Mouse (Mus musculus): ENCODE data around the gene Nemp1. TPM values are rescaled to one million over a fixed set of nuclear protein-coding genes. Genes with fewer than 3 reads are reported as not detected.

Nemp1 gene
- polyA plus RNA-seq (2012; rRNA removed): 8.3 and 9.1 TPM in 2 replicates

DNA sequence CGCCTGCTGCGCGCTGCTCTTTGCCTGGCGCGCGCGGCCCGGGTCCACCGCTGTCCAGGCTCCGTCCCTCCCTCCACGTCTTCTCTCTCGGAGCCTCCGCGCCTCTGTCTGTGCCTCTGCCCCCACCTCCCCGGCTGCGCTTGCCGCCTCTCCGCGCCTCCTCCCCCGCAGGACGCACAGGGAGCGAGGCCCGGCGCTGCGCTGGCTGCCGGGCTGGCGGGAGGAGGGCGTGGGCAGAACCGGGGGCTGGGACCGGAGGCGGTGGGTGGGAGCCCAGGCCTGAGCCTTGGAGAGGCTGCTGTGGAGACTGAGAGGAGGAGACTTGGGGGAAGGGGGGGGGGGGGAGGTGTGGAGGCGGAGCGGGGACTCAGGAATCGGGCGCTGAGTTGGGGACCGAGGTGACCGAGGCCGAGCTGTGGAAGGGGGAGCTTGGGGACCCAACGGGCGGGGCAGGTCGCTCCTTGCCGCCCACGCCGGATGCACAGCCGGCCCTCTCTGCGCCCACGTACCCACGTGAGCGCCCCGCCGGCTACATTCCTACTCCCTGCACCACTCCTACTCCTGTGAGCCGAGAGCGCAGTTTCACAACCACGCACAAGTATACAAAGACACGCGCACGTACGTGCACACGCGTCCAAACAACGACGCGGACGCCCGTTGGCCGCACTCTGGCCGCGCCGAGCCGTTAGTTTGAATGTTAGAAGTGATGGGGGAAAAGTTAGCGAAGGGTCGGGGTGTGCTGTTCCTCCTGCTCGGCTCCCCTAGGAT, at the start of gene Nemp1:
Gene Nemp1, plus strand, starts transcription at position 401 of the 768 bp plus-strand sequence.
- DNase-seq (ENCODE audit: low spot score): peak; percentile 87

DNA sequence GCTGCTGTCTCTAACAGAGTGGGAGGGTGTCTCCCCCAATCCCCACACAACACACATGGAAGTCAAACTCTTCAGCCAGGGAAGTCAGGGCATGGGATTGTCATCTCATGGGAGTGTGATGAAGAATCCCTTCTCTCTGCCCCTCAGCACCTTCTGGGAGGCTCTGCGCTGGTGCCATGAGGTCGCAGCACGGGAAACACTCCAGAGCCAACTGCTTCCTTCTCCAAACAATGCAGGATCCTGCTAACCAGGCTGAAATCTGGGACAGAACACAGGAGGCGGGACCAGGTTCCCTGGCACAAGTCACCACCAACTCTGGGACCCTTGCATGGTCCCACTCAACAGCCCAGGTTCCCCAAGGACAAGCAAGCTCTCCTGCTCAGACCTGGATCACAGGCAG, 49.4 kb upstream of the Nemp1 start:
- no peak for DNase-seq (ENCODE audit: low spot score)

DNA sequence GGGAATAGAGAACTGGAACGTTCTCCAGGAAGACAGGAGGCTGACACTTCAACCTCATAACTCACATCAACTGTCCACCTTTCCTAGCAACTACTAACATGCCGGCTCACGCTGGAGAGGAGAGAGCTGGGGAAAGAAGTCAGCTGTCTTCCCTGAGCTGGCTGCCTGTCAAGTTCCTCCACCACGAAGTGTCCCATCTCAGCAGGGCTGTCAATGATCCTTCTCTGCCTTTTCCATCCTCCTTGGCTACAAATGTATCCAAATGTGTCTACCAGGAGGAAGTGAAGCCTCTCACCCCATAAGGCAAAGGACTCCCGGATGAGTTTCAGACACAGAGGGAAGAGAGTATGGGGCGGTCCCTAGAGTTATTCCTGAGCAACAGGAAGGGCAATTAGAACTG, 48.5 kb upstream of the Nemp1 start:
- no peak for DNase-seq (ENCODE audit: low spot score)

DNA sequence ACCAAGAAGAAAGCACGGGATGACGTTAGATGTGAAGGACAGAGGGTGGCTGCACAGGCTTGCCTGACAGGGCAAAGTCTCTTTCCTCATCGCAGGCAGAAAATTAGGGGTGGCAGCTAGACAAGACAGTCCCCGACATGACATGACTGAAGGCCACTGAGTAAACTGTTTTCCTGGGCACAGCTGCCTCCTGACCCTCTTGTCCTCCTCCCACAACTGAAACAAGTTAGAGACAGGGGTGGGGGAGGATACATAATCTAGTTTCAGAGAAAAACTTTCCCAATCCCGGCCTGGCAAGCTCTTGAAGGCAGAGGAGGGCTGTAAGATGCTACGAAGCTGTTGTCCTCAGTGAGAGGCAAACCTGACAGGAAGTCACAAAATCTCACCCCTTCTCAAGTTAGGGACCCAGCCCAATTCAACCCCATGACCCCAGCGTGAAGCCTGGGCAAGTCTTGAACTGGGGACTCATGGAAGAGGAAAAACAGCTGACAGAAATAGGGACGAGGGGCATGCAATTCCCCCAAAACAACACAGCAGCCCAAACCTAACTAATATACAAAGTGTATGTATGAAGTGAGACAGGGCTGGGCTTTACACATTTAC, 47.5 kb upstream of the Nemp1 start:
- no peak for DNase-seq (ENCODE audit: low spot score)

DNA sequence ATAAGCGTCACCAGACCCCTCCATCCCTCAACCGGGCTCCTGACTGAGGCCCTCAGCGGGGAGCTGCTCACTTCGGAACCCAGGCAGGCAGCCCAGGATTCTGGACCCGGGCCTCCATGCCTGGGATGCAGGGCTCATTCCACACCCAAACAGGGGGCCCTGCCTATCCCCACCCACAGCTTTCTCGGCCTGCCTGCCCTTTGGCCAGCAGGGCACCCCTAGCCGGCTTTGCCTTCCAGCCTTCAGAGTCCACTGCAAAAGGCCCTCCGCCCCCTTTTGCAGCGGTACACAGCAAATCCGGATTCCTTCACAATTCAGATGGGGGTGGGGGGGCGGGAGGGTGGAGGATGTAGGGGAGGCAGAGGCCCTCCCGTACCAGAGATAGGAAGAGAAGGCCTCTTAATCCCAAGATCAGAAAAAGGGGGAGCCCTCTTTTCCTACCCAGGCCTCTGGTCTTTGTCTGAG, 46.7 kb upstream of the Nemp1 start:
- no peak for DNase-seq (ENCODE audit: low spot score)

DNA sequence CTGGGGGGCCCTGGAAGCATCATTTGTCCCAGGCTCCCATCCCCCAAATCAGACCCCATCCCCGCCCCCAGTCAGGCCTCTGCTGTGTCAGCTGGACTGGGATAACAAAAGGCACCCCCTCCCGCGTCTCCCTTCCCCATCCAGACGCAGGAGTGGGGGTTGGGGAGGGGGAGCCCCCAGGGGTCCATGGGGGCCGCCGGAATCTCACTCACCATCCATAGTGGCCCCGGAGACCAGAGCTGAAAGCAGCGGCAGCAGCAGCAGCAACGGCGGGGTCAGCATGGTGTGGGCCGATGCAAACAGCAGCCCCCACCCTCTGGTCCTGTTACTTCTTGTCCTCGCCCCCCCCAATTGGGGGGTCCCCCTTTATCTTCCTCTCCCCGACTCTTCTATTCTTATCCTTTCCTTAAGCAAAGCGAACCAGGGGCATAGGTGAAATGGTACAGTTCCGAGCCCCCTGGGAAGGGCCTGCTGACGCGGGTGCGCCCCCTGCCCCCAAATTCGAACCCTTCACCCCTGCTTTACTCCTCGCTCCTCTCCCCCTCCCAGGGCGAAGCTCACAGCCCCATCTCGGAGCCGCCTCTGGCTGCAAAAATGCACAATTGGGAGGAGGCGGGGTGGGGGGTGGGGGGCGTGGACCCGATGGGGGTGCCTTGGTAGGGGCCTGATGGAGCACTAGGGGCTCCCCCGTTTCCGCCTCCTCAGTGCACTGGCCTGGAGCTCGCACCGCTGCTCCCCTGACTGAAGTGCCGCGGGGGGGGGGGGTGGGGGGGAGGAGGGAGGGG, 46.1 kb upstream of the Nemp1 start, which contains the start of gene Lrp1:
Gene Lrp1, minus strand, starts transcription at position 743 of the 785 bp plus-strand sequence.
- DNase-seq (ENCODE audit: low spot score): no peak

DNA sequence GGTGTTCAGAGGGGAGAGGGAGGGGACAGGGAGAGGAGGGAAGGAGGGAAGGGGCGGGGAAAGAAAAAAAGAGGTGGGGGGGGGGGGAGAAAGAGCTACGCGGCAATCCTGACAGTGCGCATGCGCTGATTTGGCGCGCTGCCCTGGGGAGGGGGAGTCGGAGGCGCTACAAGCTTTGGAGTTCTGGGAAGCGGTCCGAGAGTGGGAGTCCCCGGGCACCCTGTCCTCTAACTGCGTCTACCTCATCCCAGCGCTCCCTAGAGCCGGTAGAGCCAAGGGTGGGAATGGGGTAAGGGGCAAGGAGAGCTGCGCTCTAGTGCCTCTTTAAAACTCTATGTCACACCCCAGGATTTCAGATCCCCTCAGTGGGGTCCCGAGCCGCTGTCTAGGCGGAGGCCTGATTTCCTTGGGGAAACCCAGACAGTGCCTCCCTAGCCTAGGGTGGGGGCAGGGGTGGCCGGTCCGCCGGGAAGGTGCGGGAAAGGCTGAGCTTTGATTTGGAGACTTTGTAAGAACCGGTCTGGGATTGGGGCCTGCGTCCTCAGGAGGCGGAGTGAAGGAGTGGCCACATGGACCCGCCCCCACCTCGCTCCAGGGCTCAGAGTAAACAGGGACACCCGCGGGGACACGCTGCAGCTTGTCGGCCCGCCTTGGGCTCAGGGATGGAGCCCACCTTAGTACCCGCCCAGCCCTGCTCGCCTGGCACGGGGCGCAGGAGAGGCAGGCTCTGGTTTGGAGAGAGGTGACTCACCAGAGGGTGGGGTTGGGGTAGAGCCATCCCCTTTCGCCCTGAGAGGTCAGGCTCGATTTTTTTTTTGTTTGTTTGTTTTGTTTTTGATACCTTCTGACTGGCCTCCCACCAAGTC, 45.3 kb upstream of the Nemp1 start:
- peak; percentile 87 for DNase-seq (ENCODE audit: low spot score)

DNA sequence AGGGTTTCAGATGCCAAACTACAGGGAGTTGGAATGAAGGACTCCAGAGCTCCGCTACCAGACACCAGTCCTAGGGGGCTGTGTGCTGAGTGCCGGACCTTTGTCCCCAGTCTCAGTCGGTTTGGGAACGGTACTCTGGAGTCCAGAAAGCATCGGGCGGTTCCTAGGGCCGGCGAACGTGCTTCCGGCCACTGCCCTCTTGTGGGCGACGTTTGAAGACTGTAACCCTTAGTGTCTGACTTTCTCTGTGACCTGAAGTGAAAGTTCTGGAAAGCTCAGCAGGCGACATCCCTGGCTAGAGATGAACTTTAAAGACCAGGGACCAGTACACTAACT, 44.7 kb upstream of the Nemp1 start:
- peak; percentile 70 for DNase-seq (ENCODE audit: low spot score)

DNA sequence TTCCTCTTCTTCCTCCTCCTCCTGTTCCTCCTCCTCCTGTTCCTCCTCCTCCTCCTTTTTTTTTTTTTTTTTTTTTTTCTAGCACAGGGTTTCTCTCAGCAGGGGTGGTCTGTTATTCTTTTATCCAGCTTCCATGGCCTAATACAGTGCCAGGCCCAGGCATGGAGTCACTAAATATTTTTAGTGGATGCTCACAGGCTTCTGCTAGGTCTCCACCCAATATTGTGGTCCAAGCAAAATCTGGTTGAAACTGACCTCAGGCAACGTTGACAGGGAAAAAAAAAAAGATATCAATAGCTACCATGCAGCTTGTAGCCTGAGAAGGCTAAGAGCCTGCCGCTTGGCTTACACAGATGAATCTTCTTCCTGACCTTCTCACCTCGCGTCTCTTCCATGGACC, 44.0 kb upstream of the Nemp1 start:
- DNase-seq (ENCODE audit: low spot score): no peak

DNA sequence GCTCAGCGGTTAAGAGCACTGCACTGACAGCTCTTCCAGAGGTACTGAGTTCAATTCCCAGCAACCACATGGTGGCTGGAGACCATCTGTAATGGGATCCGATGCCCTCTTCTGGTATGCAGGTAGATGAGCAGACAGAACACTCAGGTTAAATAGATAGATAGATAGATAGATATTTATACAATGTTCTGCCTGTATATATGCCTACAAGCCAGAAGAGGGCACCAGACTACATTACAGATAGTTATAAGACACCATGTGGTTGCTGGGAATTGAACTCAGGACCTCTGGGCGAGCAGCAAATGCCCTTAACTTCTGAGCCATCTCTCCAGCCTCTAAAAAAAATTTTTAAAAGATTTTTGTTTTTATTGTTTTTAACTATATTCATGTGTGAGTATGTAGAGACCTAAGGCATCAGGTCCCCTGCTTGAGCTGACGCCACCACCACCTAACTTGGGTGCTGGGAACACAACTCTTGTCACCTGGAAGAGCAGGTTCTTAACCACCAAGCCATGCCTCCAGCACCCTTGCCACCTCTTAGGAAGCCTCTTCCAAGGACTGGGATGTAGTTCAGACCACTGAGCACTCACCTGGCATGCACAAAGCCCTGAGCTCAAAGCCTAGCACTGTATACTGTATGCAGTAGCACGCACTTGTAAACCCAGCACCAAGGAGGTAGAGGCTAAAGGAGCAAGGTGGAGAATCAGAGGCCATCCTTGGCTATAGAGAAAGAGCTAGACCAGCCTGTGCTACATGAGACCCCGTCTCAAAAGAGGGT, 43.1 kb upstream of the Nemp1 start:
- no peak for DNase-seq (ENCODE audit: low spot score)

DNA sequence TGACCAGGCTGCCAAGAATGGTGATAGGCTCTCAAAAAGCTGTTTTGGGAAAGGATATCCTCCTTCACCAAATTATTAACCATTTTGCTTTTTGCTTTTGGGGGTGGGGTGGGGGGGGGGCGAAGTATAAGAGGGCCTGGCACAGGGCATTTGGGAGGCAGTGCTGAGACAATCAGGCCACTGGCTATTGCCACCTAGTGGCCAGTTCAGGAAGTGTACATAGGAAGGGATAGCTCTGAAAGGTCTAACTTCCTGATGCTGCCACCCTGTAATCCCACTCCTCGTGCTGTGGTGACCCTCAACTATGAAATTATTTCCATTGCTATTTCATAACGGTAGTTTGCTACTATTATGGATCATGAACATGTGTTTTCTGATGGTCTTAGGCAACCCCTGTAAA, 40.3 kb upstream of the Nemp1 start:
- no peak for DNase-seq (ENCODE audit: low spot score)

DNA sequence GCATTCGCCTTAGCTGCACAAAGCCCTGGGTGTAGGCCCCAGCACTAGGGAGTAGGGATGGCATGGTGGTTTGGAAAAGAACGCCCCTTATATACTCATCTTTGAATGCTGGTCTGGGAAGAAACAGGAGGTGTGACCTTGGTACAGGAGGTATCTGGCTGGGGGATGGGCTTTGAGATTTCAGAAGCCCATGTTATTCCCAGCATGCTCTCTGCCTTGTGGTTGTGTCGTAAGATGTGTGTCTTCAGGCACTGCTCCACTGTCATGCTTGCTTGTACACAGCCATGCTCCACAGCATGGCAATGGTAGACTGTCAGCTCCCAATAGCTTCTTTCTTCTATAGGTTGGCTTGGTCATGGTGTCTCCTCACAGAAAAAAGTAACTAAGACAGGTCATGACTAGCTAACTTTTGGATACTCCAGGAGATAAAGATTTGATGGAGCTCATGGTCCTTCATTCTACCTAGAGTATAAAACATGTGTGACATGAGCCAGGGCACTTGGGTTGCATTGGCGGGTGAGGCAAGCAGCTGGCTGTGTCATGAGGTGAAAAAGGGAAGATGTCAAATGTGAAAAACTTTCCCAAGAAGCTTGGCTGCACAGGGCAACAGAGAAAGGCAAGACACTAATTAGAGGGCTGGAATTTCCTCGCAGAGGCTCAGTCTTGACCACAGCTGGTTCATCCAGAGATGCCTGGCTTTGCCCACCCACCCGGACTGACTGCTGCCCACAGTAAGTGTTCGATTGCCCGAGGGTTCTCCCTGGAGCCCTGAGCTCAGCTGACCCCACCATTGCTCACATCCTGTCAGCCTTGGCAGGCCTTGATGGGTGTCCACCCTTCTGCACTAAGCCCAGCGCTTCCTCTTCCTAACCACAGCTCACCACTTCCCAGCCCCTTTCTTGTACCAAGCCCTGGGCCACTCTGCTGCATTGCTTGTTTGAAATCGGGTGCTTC, 35.2 kb upstream of the Nemp1 start:
- DNase-seq (ENCODE audit: low spot score): no peak

DNA sequence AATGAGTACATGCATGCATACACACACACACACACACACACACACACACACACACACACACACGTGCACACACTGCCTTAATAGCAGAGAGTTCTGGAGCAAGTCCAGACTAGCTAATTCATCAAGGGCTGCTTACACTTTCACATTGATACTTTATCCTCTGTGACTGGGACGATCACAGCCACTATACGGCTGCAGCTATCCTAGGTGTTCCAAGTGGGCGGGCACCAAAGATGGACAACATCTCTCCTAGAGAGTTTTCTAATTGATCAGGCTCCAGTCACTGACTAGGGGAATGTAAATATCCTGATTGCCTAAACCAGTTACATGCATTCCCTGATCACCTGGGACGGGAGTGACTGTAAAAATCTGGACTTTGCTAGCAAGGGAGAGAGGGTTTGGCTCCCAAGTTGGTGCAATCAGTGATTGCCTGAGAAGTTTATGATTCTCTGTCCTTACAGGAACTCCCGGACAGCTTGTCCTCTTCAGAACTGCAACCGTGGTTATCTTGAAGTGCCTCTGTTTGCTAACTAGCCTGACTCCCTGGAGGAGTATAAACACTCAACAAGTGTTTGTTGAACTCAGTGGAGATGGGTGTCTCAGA, 33.9 kb upstream of the Nemp1 start:
- no peak for DNase-seq (ENCODE audit: low spot score)

DNA sequence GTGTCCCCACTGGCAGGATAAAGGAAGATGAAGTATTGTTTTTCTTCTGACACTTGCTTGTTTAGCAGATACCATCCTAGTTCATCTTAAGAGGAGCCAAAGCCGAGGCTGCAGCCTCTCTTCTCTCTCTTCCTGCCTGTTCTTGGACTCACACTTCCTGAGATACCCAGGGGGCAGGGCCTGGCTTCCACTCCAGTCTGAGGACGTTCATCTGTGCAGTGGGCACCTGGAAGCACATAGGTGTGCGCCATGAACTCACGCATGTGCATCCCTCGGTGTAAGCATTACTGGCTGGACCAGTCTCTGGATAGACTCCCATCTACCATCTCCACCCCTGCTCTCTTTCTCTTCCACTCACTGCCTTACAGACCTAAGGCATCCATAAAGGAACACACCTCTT, 26.3 kb upstream of the Nemp1 start:
- DNase-seq (ENCODE audit: low spot score): no peak

DNA sequence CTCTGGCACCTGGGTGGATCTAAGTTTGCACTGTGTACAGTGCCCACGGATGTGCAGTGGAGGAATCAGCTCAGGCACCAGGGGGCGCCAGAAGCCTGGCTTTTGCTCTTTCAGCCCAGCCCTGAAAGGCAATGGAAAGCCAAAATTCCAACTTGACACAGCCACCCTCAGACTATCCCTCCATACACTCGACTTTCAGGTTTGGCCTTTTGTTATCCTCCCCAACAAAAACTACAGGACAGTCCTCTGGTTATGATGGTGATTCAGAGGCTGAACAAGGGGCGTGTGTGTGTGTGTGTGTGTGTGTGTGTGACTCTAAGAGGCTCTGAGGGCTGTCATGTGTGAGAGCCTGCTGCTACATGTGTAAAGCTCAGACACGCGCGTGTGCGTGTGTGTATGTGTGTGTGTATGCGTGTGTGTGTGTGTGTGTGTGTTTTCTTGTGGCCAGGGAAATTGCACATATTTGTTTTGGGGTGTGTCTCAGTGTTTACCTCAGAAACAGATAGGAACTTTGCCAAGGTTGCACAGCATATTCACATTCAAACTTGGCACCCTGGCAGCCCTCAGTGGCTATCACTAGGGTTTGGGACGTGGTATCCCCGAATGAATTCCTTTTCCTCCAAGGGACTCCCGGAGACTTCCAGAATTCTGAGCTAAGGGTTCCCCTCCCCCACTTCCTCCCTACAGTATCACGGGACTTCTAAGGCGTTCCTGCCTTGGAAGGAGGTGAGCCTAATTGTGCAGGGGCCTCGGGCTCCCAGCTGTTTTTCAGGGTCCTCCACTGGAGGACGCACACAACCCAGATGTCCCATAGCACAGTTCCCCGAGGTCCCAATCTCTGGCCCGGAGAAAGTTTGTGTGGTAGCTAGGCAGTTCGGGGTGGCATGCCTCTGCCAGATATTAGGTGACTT, 24.6 kb upstream of the Nemp1 start:
- peak; percentile 80 for DNase-seq (ENCODE audit: low spot score)

DNA sequence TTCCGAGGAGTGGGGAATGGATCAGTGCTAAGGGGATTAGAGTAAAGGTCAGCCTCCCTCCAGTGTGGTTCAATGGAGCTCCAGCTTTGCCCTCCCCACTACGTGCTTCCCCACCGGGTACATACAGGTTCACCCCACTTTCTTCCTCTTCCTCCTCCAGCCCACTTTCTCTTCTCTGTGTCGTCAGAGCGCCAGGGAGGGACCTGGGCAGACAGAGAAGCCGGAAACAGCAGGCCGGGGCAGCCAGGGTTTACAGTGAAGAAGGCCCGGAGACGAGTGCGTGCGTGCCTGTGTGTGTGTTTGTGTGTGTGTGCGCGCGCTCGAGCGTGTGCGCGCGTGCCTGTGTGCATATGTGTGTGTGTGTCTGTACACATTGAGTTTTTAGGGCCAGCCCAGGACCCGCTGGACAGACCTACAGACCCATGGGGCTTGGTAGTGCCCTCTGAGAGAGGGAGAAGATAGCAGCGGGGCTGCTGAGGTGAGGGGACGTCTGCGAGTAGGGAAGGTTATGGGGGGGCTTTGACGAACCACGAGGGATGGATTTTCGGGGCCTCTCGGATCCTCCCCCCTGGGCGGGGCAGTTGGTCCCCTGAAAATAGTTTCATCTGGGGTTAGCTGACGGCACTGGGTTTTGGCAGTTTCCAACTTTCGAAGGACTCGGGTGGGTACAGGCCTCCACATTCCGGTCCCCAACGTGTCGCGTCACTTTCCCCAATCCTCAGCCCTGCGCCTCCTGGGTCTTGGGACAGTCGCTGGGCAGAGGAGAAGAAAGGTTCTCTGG, 23.7 kb upstream of the Nemp1 start, which contains the start of gene Stat6:
Gene Stat6, plus strand, starts transcription at position 215 of the 781 bp plus-strand sequence.
- DNase-seq (ENCODE audit: low spot score): peak; percentile 76

DNA sequence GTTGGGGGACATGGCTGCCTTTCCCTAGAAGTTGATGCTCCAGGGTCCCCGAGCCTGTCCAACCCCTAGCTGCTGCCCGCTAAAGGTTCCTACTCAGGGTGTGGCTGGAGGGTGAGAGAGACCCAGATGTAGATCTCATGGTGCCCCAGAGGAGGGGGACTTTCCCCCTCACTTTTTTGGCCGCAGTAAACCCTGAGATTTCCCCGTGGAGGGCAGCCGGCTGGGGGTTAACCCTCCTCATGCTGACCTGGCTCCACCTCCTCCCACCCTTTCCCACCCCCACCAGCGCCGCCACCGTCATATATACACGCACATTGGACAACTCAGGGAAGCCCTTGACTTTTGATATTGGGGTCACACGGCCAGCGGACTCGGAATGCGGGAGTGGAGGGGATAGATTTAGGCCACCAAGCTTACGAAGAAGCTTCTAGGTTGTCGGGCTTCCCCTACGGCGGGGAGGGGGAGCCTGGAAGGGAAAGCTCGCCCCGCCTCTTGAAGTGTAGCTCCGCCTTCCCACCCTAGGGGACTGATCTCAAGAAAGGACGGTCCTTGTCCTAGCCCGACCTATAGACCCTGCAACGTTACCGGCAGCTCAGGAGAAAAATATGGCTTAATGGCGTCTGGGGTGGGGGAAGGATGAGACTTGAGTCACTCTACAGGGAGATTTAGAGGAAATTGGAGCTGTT, 23.0 kb upstream of the Nemp1 start:
- peak; percentile 64 for DNase-seq (ENCODE audit: low spot score)
